Mouse (Mus musculus) gastrocnemius, adult 2 months (tissue): ENCODE results near the gene Arhgap6. TPM values are rescaled to one million over a fixed set of nuclear protein-coding genes. Genes with fewer than 3 reads are reported as not detected.

Experiments
- DNase-seq: peaks from one replicate; pipeline ENCODE4 v3.0.0; 2022
- H3K27ac ChIP-seq: fragments of 200-600 bp; 2 replicates; pipeline ENCODE4 v1.8.1; 2022; ENCODE audit warnings: mild to moderate bottlenecking
- H3K4me3 ChIP-seq: fragments of 200-600 bp; 2 replicates; pipeline ENCODE4 v1.8.1; 2022; ENCODE audit warnings: mild to moderate bottlenecking, moderate library complexity
- CTCF ChIP-seq: fragments of 200-600 bp; IDR thresholded peaks from 2 replicates; pipeline ENCODE4 v1.8.1; 2022; ENCODE audit warnings: antibody characterized with exemption, mild to moderate bottlenecking, moderate library complexity
- intact Hi-C: fragments of 180-260 bp; cut with DNase I; formaldehyde crosslinking; loops from one replicate; pipeline ENCODE4 v1.15.1; 2025
- long read RNA-seq, 2 experiments: library from polyadenylated mRNA; stranded (forward); transcript quantifications; one replicate each; pipeline ENCODE4 v2.0.0; 2021
- total RNA-seq, 2 experiments: library from RNA; stranded (reverse); gene quantifications; 2 replicates each; pipeline ENCODE4 v1.2.3; 2021

Arhgap6 gene
- total RNA-seq, result 1 to 10 TPM; 3.3 to 3.5 TPM
- long read RNA-seq, experiment 1, full-length matches to known transcripts, result 1 of 3 reads
- long read RNA-seq, experiment 1, partial matches to known transcripts, result 2 of 3 reads
- long read RNA-seq, experiment 1, other reads (novel, unspliced or antisense), result 0 of 3 reads
- long read RNA-seq, experiment 2, partial matches to known transcripts, result 0 of 1 reads
- long read RNA-seq, experiment 2, other reads (novel, unspliced or antisense), result 1 of 1 reads

DNA sequence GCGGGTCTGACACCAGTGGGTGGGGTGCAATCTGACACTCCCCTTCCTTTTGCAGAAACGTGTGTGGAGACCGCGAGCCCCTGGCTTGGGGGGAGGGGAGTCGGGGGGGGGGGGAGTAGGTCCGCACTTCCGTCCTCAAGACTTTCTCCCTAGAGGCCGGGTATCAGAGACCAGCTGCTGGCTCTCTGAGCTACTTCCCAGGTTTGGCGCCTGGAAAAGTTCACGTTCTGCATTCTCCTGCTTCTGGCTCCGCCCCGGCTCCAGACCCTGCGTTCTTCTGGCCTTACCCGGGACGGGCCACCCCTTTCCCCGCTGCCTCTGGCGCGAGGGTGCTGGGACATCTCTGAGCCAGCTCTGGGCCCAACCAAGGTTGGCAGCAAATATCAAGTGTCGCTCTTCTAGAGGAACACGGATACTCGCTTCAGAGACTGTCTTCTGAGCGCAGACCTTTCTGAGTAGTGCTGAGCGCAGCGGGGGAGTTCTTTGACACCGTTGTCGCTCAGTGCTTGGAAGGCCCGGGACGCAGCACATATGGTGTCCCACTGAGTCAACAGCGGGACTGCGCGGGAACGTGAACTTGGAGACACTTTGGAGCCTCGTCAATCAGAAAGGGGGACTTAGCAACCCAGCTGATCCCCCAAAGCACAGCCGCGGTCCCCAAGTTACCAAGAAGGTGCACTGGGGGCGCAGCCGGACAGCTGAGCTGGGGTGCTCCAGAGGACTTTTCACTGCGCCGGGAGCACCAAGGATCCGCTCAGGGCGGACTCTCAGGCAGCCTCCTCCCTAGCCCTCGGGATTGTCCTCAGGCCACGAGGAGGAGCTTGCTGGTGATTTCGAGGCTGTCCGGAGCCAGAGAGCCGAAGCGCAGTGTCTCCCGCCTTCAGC is at the start of gene Arhgap6:
Gene Arhgap6, plus strand, starts transcription at position 126 of the 885 bp plus-strand sequence.
- no peak for TF ChIP-seq CTCF
- DNase-seq, result peak; percentile 75
- Histone ChIP-seq H3K27ac (peak within 1 kb of the TSS; percentile 85), H3K4me3 (peak within 1 kb of the TSS; percentile 76)
- intact Hi-C loops, result loop anchor here (10.0 kb wide), 2 partner anchors 80 to 140 kb away; no protein-coding TSS in a partner anchor

GRCm38 (mm10) chrX:168747011-168747410 is 47.9 kb upstream of the Arhgap6 start:
- intact Hi-C loops, result no loop called here
- Histone ChIP-seq H3K27ac (no peak overlapping the region), H3K4me3 (no peak overlapping the region)
- TF ChIP-seq CTCF, result no peak
- DNase-seq, result no peak

DNA sequence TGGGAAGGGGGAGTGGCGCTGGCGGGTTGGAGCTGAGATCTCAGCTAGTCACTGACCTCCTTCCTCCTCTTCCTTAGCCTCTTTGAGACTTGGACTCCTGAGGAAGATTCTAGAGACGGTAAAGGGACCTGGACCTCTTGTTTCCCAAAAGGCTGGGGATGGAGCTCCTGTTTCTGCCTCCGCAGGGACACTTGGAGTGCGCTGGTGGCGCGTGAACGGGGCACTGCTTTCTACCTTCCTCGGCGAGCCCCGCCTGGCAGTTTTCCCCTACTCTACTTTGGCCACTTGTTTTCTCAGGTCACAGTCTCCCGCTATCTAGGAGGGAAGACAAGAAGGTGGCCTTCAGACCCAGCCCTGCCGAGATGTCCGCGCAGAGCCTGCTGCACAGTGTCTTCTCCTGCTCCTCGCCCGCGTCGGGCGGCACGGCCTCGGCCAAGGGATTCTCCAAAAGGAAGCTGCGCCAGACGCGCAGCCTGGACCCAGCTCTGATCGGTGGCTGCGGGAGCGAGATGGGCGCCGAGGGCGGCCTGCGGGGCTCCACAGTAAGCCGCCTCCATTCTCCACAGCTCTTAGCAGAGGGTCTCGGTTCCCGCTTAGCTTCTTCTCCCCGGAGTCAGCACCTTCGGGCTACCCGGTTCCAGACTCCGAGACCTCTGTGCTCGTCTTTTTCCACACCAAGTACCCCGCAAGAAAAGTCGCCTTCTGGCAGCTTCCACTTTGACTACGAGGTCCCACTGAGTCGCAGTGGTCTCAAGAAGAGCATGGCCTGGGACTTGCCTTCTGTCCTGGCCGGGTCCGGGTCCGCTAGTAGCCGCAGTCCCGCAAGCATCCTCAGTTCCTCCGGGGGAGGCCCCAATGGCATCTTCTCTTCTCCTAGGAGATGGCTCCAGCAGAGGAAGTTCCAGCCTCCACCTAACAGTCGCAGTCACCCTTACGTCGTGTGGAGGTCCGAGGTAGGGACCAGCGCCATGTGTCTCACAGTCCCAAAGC is 1.3 kb downstream of the Arhgap6 start:
- peak overlapping the region; percentile 85 for H3K27ac ChIP-seq
- intact Hi-C loops, result loop anchor here (10.0 kb wide), 2 partner anchors 81 to 139 kb away; no protein-coding TSS in a partner anchor
- peak; percentile 40 for DNase-seq

DNA sequence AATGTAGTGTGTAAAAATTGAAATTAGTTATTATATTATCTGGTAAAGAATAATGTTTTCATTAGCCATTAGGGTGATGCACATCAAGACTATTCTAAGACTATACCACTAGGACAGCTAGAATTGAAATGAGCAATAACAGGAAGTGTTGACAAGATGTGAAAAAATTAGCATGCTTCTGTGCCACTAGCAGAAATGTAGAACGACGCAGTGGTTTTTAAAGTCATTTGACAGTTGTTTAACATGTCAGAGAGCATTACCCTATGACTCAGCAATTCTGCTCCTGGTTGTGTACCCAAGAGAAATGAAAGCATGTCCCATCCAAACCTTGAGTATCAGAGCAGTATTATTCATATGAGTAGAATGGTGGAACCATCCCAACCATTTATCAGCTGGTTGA is 9.8 kb downstream of the Arhgap6 start:
- no peak overlapping the region for H3K27ac ChIP-seq
- no peak for DNase-seq
- intact Hi-C loops, result loop anchor here (10.0 kb wide), 1 partner anchor 100 kb away; no protein-coding TSS in a partner anchor
- no peak for TF ChIP-seq CTCF
- H3K4me3 ChIP-seq, result no peak overlapping the region

More for the DNA sequence above, 1.3 kb downstream of the Arhgap6 start:
- no peak for TF ChIP-seq CTCF
- H3K4me3 ChIP-seq, result peak overlapping the region; percentile 76

DNA sequence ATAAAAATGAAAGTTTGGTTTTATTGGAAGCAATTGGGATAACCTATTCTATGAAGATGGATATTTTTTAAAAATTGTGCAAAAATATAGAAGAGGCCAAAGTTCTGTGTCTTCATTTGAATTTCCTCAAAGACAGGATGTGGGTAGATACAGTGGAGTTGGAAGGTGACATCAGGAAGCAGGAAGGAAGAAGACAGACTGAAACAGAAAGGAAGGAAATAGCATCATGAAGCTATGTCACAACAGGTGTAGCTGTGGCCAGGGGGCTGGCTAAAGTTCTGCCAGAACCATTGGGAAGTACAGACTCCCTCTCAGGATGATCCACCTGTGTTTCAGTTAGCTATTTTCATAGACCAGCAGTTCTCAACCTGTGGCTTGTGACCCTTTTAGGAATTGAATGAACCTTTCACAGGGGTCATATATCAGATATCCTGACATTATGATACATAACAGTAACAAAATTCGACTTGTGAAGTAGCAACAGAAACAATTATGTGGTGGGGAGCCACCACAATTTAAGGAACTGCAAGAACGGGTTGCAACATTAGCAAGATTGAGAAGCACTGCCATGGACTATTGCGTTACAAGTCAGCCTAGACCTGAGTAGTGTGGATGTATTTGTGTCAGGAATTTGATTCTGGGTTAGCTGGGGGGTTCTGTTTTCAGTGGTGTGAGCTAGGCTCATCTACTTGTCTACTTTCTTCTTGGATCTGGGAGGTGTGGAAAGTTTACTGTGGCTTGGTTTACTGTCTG is 15.8 kb downstream of the Arhgap6 start:
- no peak for DNase-seq
- H3K4me3 ChIP-seq, result no peak overlapping the region
- intact Hi-C loops, result no loop called here
- peak overlapping the region; percentile 25; the same call in 1 of the 2 replicates for H3K27ac ChIP-seq
- no peak for TF ChIP-seq CTCF

DNA sequence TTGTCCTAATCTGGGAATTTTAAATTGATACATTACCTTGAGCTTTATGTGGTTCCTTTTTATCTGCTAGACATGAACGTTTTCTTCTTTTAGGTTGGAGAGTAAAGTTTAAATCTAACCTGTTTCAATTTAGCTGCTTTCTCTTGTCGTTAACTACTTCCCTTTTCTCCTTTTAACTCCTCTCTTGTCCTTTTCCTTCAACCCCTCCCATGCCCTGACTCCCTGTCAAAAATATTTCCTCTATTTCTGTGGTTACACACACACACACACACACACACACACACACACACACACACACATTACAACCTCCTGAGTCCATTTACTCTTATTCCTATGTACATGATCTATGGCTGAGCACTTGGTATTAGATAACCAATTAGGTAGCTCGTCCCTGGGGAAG is 24.0 kb downstream of the Arhgap6 start:
- H3K27ac ChIP-seq, result no peak overlapping the region
- H3K4me3 ChIP-seq, result no peak overlapping the region
- no peak for TF ChIP-seq CTCF
- no peak for DNase-seq
- intact Hi-C loops, result no loop called here

DNA sequence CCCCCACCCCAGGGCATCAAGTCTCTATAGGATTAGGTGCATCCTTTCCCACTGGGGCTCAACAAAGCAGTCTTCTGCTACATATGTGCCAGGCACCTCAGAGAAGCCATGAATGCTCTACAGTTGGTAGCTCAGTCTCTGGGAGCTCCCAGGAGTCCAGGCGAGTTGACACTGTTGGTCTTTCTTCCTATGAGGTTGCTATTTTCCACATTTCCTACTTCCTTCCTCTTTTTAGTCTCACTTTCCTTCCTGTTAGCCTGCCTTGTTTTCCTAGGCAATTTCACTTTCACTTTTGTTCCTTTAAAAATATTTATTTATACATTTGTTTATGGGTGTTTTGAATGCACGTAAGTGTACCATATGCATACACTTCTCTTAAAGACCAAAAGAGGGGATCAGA is 29.3 kb downstream of the Arhgap6 start:
- TF ChIP-seq CTCF, result no peak
- H3K27ac ChIP-seq, result no peak overlapping the region
- no peak for DNase-seq
- intact Hi-C loops, result no loop called here
- no peak overlapping the region for H3K4me3 ChIP-seq

GRCm38 (mm10) chrX:168832343-168832742 is 37.4 kb downstream of the Arhgap6 start:
- Histone ChIP-seq H3K4me3 (no peak overlapping the region), H3K27ac (peak overlapping the region; percentile 88)
- intact Hi-C loops, result loop anchor here (10.0 kb wide), 1 partner anchor 62 kb away; no protein-coding TSS in a partner anchor
- peak; percentile 74 for DNase-seq
- TF ChIP-seq CTCF, result no peak

DNA sequence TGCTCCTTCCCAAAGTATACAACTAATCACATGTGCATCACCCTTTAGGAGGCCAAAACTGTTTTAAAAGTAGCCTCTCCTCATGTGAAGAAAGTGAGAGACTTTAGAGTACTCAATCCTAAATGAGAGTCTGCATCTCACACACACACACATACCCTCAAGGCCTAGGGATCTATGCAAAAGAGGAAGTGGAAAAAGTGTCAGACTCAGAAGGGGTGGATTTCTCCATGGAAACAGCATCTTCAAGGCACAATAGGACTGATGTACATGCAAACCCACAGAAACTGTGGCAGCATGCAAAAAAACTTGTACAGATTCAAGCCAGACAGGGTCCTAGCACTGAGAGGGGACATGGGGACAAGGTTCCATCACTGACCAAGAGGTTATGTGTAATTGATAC is 53.2 kb downstream of the Arhgap6 start:
- DNase-seq, result no peak
- no peak overlapping the region for H3K27ac ChIP-seq
- no peak for TF ChIP-seq CTCF
- intact Hi-C loops, result no loop called here
- no peak overlapping the region for H3K4me3 ChIP-seq

GRCm38 (mm10) chrX:168874688-168875087 is 79.8 kb downstream of the Arhgap6 start:
- intact Hi-C loops, result no loop called here
- Histone ChIP-seq H3K27ac (no peak overlapping the region), H3K4me3 (no peak overlapping the region)
- no peak for DNase-seq
- no peak for TF ChIP-seq CTCF

DNA sequence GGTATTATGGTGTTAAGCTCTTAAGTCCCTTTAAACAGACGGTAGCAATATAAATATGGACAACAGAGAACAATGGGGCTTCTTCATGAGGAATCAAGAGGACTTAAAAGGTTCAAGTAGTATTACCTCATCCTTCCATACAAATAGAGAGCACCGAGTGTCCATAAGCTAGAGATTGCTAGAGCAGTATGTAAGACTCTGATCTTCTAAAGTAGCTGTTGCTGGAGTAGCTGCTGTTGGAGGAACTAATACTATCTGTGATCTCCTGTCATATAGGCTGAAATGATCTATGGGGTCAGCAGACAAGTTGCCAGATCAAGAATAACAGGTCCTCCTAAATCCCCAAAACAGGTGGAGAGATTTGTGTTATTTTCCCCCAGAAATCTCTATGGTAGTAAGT is 108.7 kb downstream of the Arhgap6 start:
- Histone ChIP-seq H3K27ac (no peak overlapping the region), H3K4me3 (no peak overlapping the region)
- no peak for DNase-seq
- TF ChIP-seq CTCF, result no peak
- intact Hi-C loops, result loop anchor here (10.0 kb wide), 1 partner anchor 99 kb away; no protein-coding TSS in a partner anchor
